Mouse (Mus musculus) MEL (cell line): ENCODE measurements around the gene Il11. TPM values are rescaled to one million over a fixed set of nuclear protein-coding genes. Genes with fewer than 3 reads are reported as not detected.

Experiments
- DNase-seq: peaks from one replicate; pipeline ENCODE4 v3.0.0; 2011; ENCODE audit warnings: low read depth, low spot score
- H3K27ac ChIP-seq: 2 replicates; pipeline ENCODE4 v1.5.1; 2012; ENCODE audit warnings: low read depth, mild to moderate bottlenecking, control low read depth, low read length, moderate library complexity; ENCODE audit not compliant: control insufficient read depth
- H3K27me3 ChIP-seq, 2 experiments: fragments of 150-350 bp in 1 of 2; sonication (generic) in 1 of 2; 2 replicates each; pipeline ENCODE4 v1.6.1; 2012; ENCODE audit warnings: low read length in 2 of 2, mild to moderate bottlenecking in 2 of 2, improper control_type of control experiment in 1 of 2, moderate library complexity in 1 of 2; ENCODE audit not compliant: insufficient read depth in 2 of 2, control insufficient read depth in 1 of 2
- H3K36me3 ChIP-seq, 2 experiments: 2 replicates each; pipeline ENCODE4 v1.6.1; 2012 to 2014; ENCODE audit warnings: low read length in 2 of 2, improper control_type of control experiment in 1 of 2, inconsistent platforms in 1 of 2, mild to moderate bottlenecking in 1 of 2; ENCODE audit not compliant: insufficient read depth in 2 of 2, control insufficient read depth in 1 of 2
- H3K4me1 ChIP-seq, 2 experiments: fragments of 150-350 bp in 1 of 2; sonication (generic) in 1 of 2; 2 replicates each; pipeline ENCODE4 v1.6.1; 2012; ENCODE audit warnings: low read length in 2 of 2, improper control_type of control experiment in 1 of 2, mild to moderate bottlenecking in 1 of 2; ENCODE audit not compliant: insufficient read depth in 2 of 2, control insufficient read depth in 1 of 2
- H3K4me3 ChIP-seq, 2 experiments: fragments of 150-350 bp in 1 of 2; sonication (generic) in 1 of 2; 2 replicates each; pipeline ENCODE4 v1.5.1; 2012; ENCODE audit warnings: low read depth in 2 of 2, low read length in 2 of 2, mild to moderate bottlenecking in 2 of 2, moderate library complexity in 2 of 2, control low read depth in 1 of 2, improper control_type of control experiment in 1 of 2; ENCODE audit not compliant: control insufficient read depth in 1 of 2, insufficient read depth in 1 of 2
- H3K79me2 ChIP-seq: 2 replicates; pipeline ENCODE4 v1.6.1; 2012; ENCODE audit warnings: mild to moderate bottlenecking, low read length, moderate library complexity; ENCODE audit not compliant: control insufficient read depth, poor library complexity, insufficient read depth
- H3K9ac ChIP-seq: 2 replicates; pipeline ENCODE4 v1.6.1; 2012; ENCODE audit warnings: low read depth, mild to moderate bottlenecking, control low read depth, low read length, moderate library complexity; ENCODE audit not compliant: control insufficient read depth, poor library complexity, severe bottlenecking
- H3K9me3 ChIP-seq: fragments of 150-350 bp; sonication (generic); replicated peaks from 2 replicates; pipeline ENCODE4 v1.6.1; 2012; ENCODE audit warnings: mild to moderate bottlenecking, low read length, improper control_type of control experiment, moderate library complexity; ENCODE audit not compliant: insufficient read depth
- CHD2 ChIP-seq: IDR thresholded peaks from 2 replicates; pipeline ENCODE4 v1.6.1; 2011; ENCODE audit warnings: low read length, improper control_type of control experiment
- CTCF ChIP-seq, 3 experiments: IDR thresholded peaks in 2 of 3; conservative IDR thresholded peaks in 1 of 3; 2 replicates each; pipeline ENCODE4 v1.5.1; 2011 to 2012; ENCODE audit warnings: low read length in 3 of 3, low read depth in 2 of 3, mild to moderate bottlenecking in 2 of 3, improper control_type of control experiment in 1 of 3, inconsistent platforms in 1 of 3, mixed read lengths in 1 of 3, moderate library complexity in 1 of 3; ENCODE audit not compliant: control insufficient read depth in 1 of 3, insufficient read depth in 1 of 3, poor library complexity in 1 of 3, severe bottlenecking in 1 of 3
- EP300 ChIP-seq, 2 experiments: IDR thresholded peaks; 2 replicates each; pipeline ENCODE4 v1.6.1; 2011; ENCODE audit warnings: improper control_type of control experiment in 2 of 2, low read length in 2 of 2, low read depth in 1 of 2, mild to moderate bottlenecking in 1 of 2
- HCFC1 ChIP-seq: IDR thresholded peaks from 2 replicates; pipeline ENCODE4 v1.6.1; 2012; ENCODE audit warnings: low read depth, mild to moderate bottlenecking, inconsistent platforms, low read length, improper control_type of control experiment, moderate library complexity
- JUND ChIP-seq: IDR thresholded peaks from 2 replicates; pipeline ENCODE4 v1.6.1; 2011; ENCODE audit warnings: low read depth, mild to moderate bottlenecking, improper control_type of control experiment, low read length
- MAFK ChIP-seq: IDR thresholded peaks from 2 replicates; pipeline ENCODE4 v1.6.1; 2011; ENCODE audit warnings: low read depth, mild to moderate bottlenecking, low read length, improper control_type of control experiment, borderline replicate concordance
- MYB ChIP-seq: IDR thresholded peaks from 2 replicates; pipeline ENCODE4 v1.6.1; 2011; ENCODE audit warnings: mild to moderate bottlenecking, low read depth, low read length, improper control_type of control experiment
- POLR2AphosphoS2 ChIP-seq: IDR thresholded peaks from 2 replicates; pipeline ENCODE4 v1.6.1; 2011; ENCODE audit warnings: low read length, improper control_type of control experiment
- POLR2AphosphoS5 ChIP-seq: IDR thresholded peaks from 2 replicates; pipeline ENCODE4 v1.6.1; 2012; ENCODE audit warnings: low read depth, borderline replicate concordance, mild to moderate bottlenecking, inconsistent platforms, low read length, moderate library complexity, mixed read lengths
- SIN3A ChIP-seq: IDR thresholded peaks from 2 replicates; pipeline ENCODE4 v1.6.1; 2012; ENCODE audit warnings: low read length, improper control_type of control experiment, inconsistent platforms
- SMC3 ChIP-seq: IDR thresholded peaks from 2 replicates; pipeline ENCODE4 v1.6.1; 2011; ENCODE audit warnings: low read depth, low read length, improper control_type of control experiment
- TCF12 ChIP-seq: IDR thresholded peaks from 2 replicates; pipeline ENCODE4 v1.6.1; 2014; ENCODE audit warnings: low read depth, mild to moderate bottlenecking, inconsistent platforms, low read length, improper control_type of control experiment, moderate library complexity
- UBTF ChIP-seq: IDR thresholded peaks from 2 replicates; pipeline ENCODE4 v1.6.1; 2012; ENCODE audit warnings: low read depth, mild to moderate bottlenecking, inconsistent platforms, low read length, improper control_type of control experiment, moderate library complexity, borderline replicate concordance; ENCODE audit not compliant: insufficient read depth
- USF1 ChIP-seq: IDR thresholded peaks from 2 replicates; pipeline ENCODE4 v1.6.1; 2014; ENCODE audit warnings: low read depth, mild to moderate bottlenecking, inconsistent platforms, low read length, improper control_type of control experiment, moderate library complexity
- ZC3H11A ChIP-seq: IDR thresholded peaks from 2 replicates; pipeline ENCODE4 v1.6.1; 2012; ENCODE audit warnings: low read depth, mild to moderate bottlenecking, inconsistent platforms, low read length, improper control_type of control experiment
- polyA plus RNA-seq, 2 experiments: library from polyadenylated mRNA; stranded (reverse) in 1 of 2; unstranded in 1 of 2; fragments of >175 nt in 1 of 2; fragments of >200 nt in 1 of 2; gene quantifications; 2 replicates each; pipeline versions ENCODE4 v1.2.1 to v1.2.4; 2012; ENCODE audit warnings: low replicate concordance in 2 of 2, low read depth in 1 of 2; ENCODE audit not compliant: insufficient read length in 2 of 2, insufficient read depth in 1 of 2, missing spikeins in 1 of 2
- total RNA-seq: library from RNA; depleted of rRNA; stranded (reverse); fragments of 300-350 nt; gene quantifications from 2 replicates; pipeline ENCODE4 v1.2.3, GENCODE M21; 2012; rRNA removed

The Il11 gene
- total RNA-seq (0.12 TPM in 1 of 2 replicates, not detected in the other), polyA plus RNA-seq (under 1 TPM in 1 of 2 experiments, not detected in 1; 0.07 TPM)

DNA sequence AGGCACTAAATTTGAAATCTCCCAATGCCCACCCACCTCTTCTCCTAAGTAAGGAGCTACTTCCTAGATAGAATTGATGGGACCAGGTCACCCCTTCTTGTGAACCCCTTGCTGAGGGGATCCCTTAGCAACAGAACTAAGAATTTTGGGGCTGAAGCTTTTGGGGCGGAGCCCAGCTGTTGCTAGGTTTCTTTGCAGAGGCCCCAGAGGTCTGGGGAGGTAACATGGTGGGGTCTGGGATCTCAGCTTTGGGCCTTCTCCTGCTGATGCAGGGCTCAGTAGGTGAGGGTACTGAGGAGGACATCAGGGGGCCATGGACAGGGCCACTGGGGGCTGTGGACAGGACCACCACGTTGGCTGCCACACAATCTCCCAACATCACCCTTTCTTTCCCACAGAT, at the start of gene Il11, which contains the start of gene Tmem190:
TSS of gene Il11 (minus strand) at position 101 of the 400 bp plus-strand sequence.
TSS of gene Tmem190 (plus strand) at position 179 of the 400 bp plus-strand sequence.
- Histone ChIP-seq H3K27ac (no peak within 1 kb of the TSS), H3K79me2 (peaks cover 10% of the 10 kb centered on the region), H3K9ac (no peak within 1 kb of the TSS), H3K9me3 (no peaks in the 10 kb centered on the region), H3K36me3 (peaks cover 0 to 13% of the 10 kb centered on the region in 2 experiments; a peak in 3 of 4 replicates), H3K4me1 (peaks cover 2 to 16% of the 10 kb centered on the region in 2 experiments; a peak in 3 of 4 replicates), H3K4me3 (no peak within 1 kb of the TSS), H3K27me3 (no peaks in the 10 kb centered on the region)
- DNase-seq: peak; percentile 11
- TF ChIP-seq SMC3 (no peak), TCF12 (no peak), UBTF (no peak), POLR2AphosphoS2 (0 out of 2 replicates have a peak, but pooled peaks have one; percentile 22)

DNA sequence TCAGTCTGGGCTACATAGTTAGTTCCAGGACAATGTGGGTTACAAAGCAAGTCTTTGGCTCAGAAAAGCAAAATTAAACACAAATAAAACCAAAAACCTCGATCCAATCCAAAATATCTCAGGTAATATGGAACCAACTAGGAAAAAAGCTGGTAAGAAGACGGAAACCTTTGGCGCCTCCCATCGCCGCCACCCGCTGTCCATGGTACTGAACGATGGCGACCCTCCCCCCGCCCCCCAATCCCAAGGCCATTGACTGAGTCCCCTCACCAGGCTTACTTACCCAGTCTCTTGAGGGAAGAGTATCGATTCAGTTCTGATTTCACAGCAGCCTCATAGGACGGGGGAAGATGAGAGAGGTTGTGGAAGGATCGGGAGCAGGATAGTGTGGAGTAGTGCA, 47.8 kb upstream of the Il11 start:
- H3K9ac ChIP-seq: no peak overlapping the region
- no peak overlapping the region for H3K27ac ChIP-seq
- no peaks in the 10 kb centered on the region; a peak in 1 of 4 replicates for H3K27me3 ChIP-seq
- H3K4me3 ChIP-seq: no peak overlapping the region
- H3K36me3 ChIP-seq: no peaks in the 10 kb centered on the region
- DNase-seq: no peak
- TF ChIP-seq CTCF (IDR thresholded peaks at IDR 0.05 in 2 of 3, conservative IDR thresholded peaks at IDR 0.05 in 1 of 3; ENCODE audit: control insufficient read depth in 1 of 3, insufficient read depth in 1 of 3, low read depth in 2 of 3, low read length in 3 of 3, poor library complexity in 1 of 3, severe bottlenecking in 1 of 3) (no peak), EP300 (IDR thresholded peaks at IDR 0.05; ENCODE audit: low read depth in 1 of 2, low read length in 2 of 2) (no peak), SMC3 (no peak), JUND (no peak), POLR2AphosphoS2 (no peak), MAFK (no peak), CHD2 (no peak), SIN3A (no peak), ZC3H11A (no peak), MYB (no peak), POLR2AphosphoS5 (no peak), HCFC1 (no peak), USF1 (no peak)
- H3K79me2 ChIP-seq: no peaks in the 10 kb centered on the region
- H3K4me1 ChIP-seq: no peaks in the 10 kb centered on the region
- no peaks in the 10 kb centered on the region for H3K9me3 ChIP-seq
